Mouse (Mus musculus) liver, adult 2 months (tissue): Measurements from ENCODE around the gene Lypd3. TPM values are rescaled to one million over a fixed set of nuclear protein-coding genes. Genes with fewer than 3 reads are reported as not detected.

ENCODE experiments used
- DNase-seq: peaks from one replicate; pipeline ENCODE4 v3.0.0-alpha.2; 2011; ENCODE audit warnings: low read depth, low spot score; ENCODE audit errors: extremely low read depth
- H3K27ac ChIP-seq: fragments of 200-500 bp; replicated peaks from 2 replicates; pipeline ENCODE4 v1.5.1; 2012; ENCODE audit warnings: low read depth, mild to moderate bottlenecking, control low read depth, inconsistent platforms, low read length; ENCODE audit not compliant: insufficient read depth
- H3K27me3 ChIP-seq: fragments of 200-500 bp; 2 replicates; pipeline ENCODE4 v1.6.1; 2012; ENCODE audit warnings: mild to moderate bottlenecking, moderate library complexity, low read length, inconsistent platforms; ENCODE audit not compliant: control insufficient read depth, insufficient read depth
- H3K36me3 ChIP-seq: fragments of 200-500 bp; 2 replicates; pipeline ENCODE4 v1.6.1; 2012; ENCODE audit warnings: low read length, inconsistent platforms; ENCODE audit not compliant: control insufficient read depth, insufficient read depth
- H3K4me1 ChIP-seq: fragments of 200-500 bp; 2 replicates; pipeline ENCODE4 v1.6.1; 2011; ENCODE audit warnings: low read length; ENCODE audit not compliant: control insufficient read depth, insufficient read depth
- H3K4me3 ChIP-seq: fragments of 200-500 bp; 2 replicates; pipeline ENCODE4 v1.5.1; 2011; ENCODE audit warnings: low read depth, mild to moderate bottlenecking, control low read depth, low read length, moderate library complexity; ENCODE audit not compliant: insufficient read depth
- H3K79me2 ChIP-seq: fragments of 200-500 bp; 2 replicates; pipeline ENCODE4 v1.6.1; 2012; ENCODE audit warnings: inconsistent platforms, mild to moderate bottlenecking, low read length, moderate library complexity; ENCODE audit not compliant: control insufficient read depth, insufficient read depth
- H3K9ac ChIP-seq: fragments of 200-500 bp; 2 replicates; pipeline ENCODE4 v1.6.1; 2012; ENCODE audit warnings: low read depth, mild to moderate bottlenecking, control low read depth, inconsistent platforms, low read length
- CTCF ChIP-seq: fragments of 200-500 bp; IDR thresholded peaks from 2 replicates; pipeline ENCODE4 v1.5.1; 2011; ENCODE audit warnings: low read depth, low read length, control low read depth
- POLR2A ChIP-seq: fragments of 200-500 bp; IDR thresholded peaks from 2 replicates; pipeline ENCODE4 v1.6.1; 2011; ENCODE audit warnings: low read length, control low read depth; ENCODE audit not compliant: insufficient read depth; ENCODE audit errors: extremely low read depth
- WGBS: fragments of 180-500 bp; shearing (Covaris S2); methylation state at CpG from one replicate; pipeline ENCODE4 v1.1.7; 2018; 5-methylcytosine and 5-hydroxymethylcytosine counted together
- polyA plus RNA-seq: library from polyadenylated mRNA; depleted of rRNA; stranded (reverse); fragments of >200 nt; gene quantifications from 2 replicates; pipeline ENCODE4 v1.2.3, GENCODE M21; 2012; rRNA removed
- total RNA-seq: library from RNA; depleted of rRNA; stranded (reverse); fragments of >200 nt; gene quantifications from 2 replicates; pipeline ENCODE4 v1.2.3, GENCODE M21; 2014; rRNA removed

Gene Lypd3
- total RNA-seq (not detected in 2 replicates), polyA plus RNA-seq (not detected in 2 replicates)

- Histone ChIP-seq H3K27ac (no peak within 1 kb of the TSS), H3K27me3 (peaks cover 5% of the 10 kb centered on the region; the same call in 1 of the 2 replicates), H3K36me3 (no peaks in the 10 kb centered on the region), H3K9ac (no peak within 1 kb of the TSS), H3K4me3 (no peak within 1 kb of the TSS), H3K4me1 (peaks cover 5% of the 10 kb centered on the region), H3K79me2 (no peaks in the 10 kb centered on the region)
- WGBS: 26% methylated on average over 15 of the region's 15 CpGs
- DNase-seq: no peak
- no peak for TF ChIP-seq CTCF
- TF ChIP-seq POLR2A: no peak
Measured at GRCm38 (mm10) chr7:24636264-24636663, at the start of gene Lypd3. Lypd3 (plus strand) TSS chr7:24636550.

GRCm38 (mm10) chr7:24586828-24587227, 49.5 kb upstream of the Lypd3 start:
- Histone ChIP-seq H3K27me3 (peaks cover 3% of the 10 kb centered on the region; the same call in 1 of the 2 replicates), H3K4me3 (no peak overlapping the region), H3K36me3 (no peaks in the 10 kb centered on the region), H3K27ac (no peak overlapping the region), H3K4me1 (no peaks in the 10 kb centered on the region; the same call in 1 of the 2 replicates), H3K79me2 (no peaks in the 10 kb centered on the region), H3K9ac (no peak overlapping the region)
- WGBS: 25% methylated on average over 8 of the region's 8 CpGs
- DNase-seq: no peak
- TF ChIP-seq CTCF (no peak), POLR2A (no peak)

GRCm38 (mm10) chr7:24587330-24588105, 48.8 kb upstream of the Lypd3 start, which contains the start of the genes Ethe1 and Zfp575:
Ethe1 (plus strand) TSS chr7:24587543.
Zfp575 (minus strand) TSS chr7:24587641.
- H3K9ac ChIP-seq: peak within 1 kb of the TSS; percentile 21; the same call in 1 of the 2 replicates

GRCm38 (mm10) chr7:24588336-24588735, 48.0 kb upstream of the Lypd3 start:
- TF ChIP-seq POLR2A (no peak), CTCF (no peak)
- H3K79me2 ChIP-seq: no peaks in the 10 kb centered on the region
- H3K36me3 ChIP-seq: no peaks in the 10 kb centered on the region
- H3K27ac ChIP-seq: no peak overlapping the region
- DNase-seq: peak; percentile 72
- peaks cover 1% of the 10 kb centered on the region; the same call in 1 of the 2 replicates for H3K4me1 ChIP-seq
- no peak overlapping the region for H3K9ac ChIP-seq
- no peak overlapping the region for H3K4me3 ChIP-seq
- H3K27me3 ChIP-seq: peaks cover 3% of the 10 kb centered on the region; the same call in 1 of the 2 replicates
- 37% methylated on average over 13 of the region's 13 CpGs for WGBS

More at GRCm38 (mm10) chr7:24587330-24588105, 48.8 kb upstream of the Lypd3 start, which contains the start of the genes Ethe1 and Zfp575:
- Histone ChIP-seq H3K79me2 (no peaks in the 10 kb centered on the region), H3K4me1 (no peaks in the 10 kb centered on the region; the same call in 1 of the 2 replicates), H3K27ac (no peak within 1 kb of the TSS), H3K4me3 (peak within 1 kb of the TSS; percentile 32; the same call in 1 of the 2 replicates), H3K27me3 (peaks cover 3% of the 10 kb centered on the region; the same call in 1 of the 2 replicates), H3K36me3 (no peaks in the 10 kb centered on the region)
- no peak for TF ChIP-seq CTCF
- TF ChIP-seq POLR2A: no peak
- 25% methylated on average over 30 of the region's 30 CpGs for WGBS
- no peak for DNase-seq

GRCm38 (mm10) chr7:24591735-24592134, 44.6 kb upstream of the Lypd3 start:
- Histone ChIP-seq H3K27me3 (no peaks in the 10 kb centered on the region), H3K9ac (no peak overlapping the region), H3K27ac (no peak overlapping the region), H3K4me3 (no peak overlapping the region), H3K4me1 (peaks cover 8% of the 10 kb centered on the region), H3K79me2 (peaks cover 4% of the 10 kb centered on the region; the same call in 1 of the 2 replicates), H3K36me3 (no peaks in the 10 kb centered on the region)
- no peak for DNase-seq
- WGBS: 60% methylated on average over 5 of the region's 5 CpGs
- TF ChIP-seq POLR2A (no peak), CTCF (no peak)
